Mouse (Mus musculus) liver, postnatal 0 days (tissue): ENCODE results near the gene Rdh8. TPM values are rescaled to one million over a fixed set of nuclear protein-coding genes. Genes with fewer than 3 reads are reported as not detected.
A peak's percentile ranks its signal among the peaks of the same experiment; 100 is the strongest.

Experiments used
- ATAC-seq: fragments of 200-750 bp; cut with Nextera tagmentation; 2 replicates; pipeline ENCODE4 v1.8.0; 2017; ENCODE audit warnings: mild to moderate bottlenecking, moderate library complexity
- DNase-seq: peaks from one replicate; pipeline ENCODE4 v3.0.0-alpha.2; 2016
- H3K27ac ChIP-seq: fragments of 300-500 bp; sonication (generic); 2 replicates; pipeline ENCODE4 v1.5.1; 2014; ENCODE audit warnings: antibody characterized with exemption, moderate library complexity, mild to moderate bottlenecking, low read depth
- H3K27me3 ChIP-seq: fragments of 300-500 bp; sonication (generic); 2 replicates; pipeline ENCODE4 v1.6.1; 2014; ENCODE audit warnings: low read length, control low read depth, mixed read lengths; ENCODE audit not compliant: insufficient read depth
- H3K36me3 ChIP-seq: fragments of 300-500 bp; sonication (generic); replicated peaks from 2 replicates; pipeline ENCODE4 v1.6.1; 2014; ENCODE audit warnings: mild to moderate bottlenecking, control low read depth, low read length, moderate library complexity, mixed read lengths; ENCODE audit not compliant: insufficient read depth
- H3K4me1 ChIP-seq: fragments of 300-500 bp; sonication (generic); 2 replicates; pipeline ENCODE4 v1.6.1; 2014; ENCODE audit warnings: antibody characterized with exemption, mild to moderate bottlenecking, control low read depth; ENCODE audit not compliant: insufficient read depth
- H3K4me2 ChIP-seq: fragments of 300-500 bp; sonication (generic); 2 replicates; pipeline ENCODE4 v1.6.1; 2014; ENCODE audit warnings: low read depth, mild to moderate bottlenecking, low read length, moderate library complexity, mixed read lengths
- H3K4me3 ChIP-seq: fragments of 300-500 bp; sonication (generic); 2 replicates; pipeline ENCODE4 v1.5.1; 2014; ENCODE audit warnings: low read depth, low read length
- H3K9ac ChIP-seq: fragments of 300-500 bp; sonication (generic); replicated peaks from 2 replicates; pipeline ENCODE4 v1.6.1; 2014; ENCODE audit warnings: mild to moderate bottlenecking, moderate library complexity
- H3K9me3 ChIP-seq: fragments of 300-500 bp; sonication (generic); 2 replicates; pipeline ENCODE4 v1.6.1; 2016; ENCODE audit warnings: mild to moderate bottlenecking, control low read depth, low read length, mixed read lengths
- CTCF ChIP-seq: sonication (generic); IDR thresholded peaks from 2 replicates; pipeline ENCODE4 v1.5.1; 2016; ENCODE audit warnings: antibody characterized with exemption, low read depth
- EP300 ChIP-seq: IDR thresholded peaks from 2 replicates; pipeline ENCODE4 v1.6.1; 2016; ENCODE audit warnings: antibody characterized with exemption, low read depth, mild to moderate bottlenecking
- WGBS: fragments of 180-500 bp; shearing (Covaris S2); extraction: QIAGEN DNeasy Blood & Tissue Kit; methylation state at CpG from one replicate; pipeline ENCODE4 v1.1.7; 2014; ENCODE audit not compliant: insufficient replicate concordance; 5-methylcytosine and 5-hydroxymethylcytosine counted together
- polyA plus RNA-seq: library from polyadenylated mRNA; unstranded; fragments of >200 nt; fragmentation: Nextera tagmentation; extraction: Ambion mirVana; gene quantifications from 2 replicates; pipeline ENCODE4 v1.2.1, GENCODE M21; 2015

Gene Rdh8
- polyA plus RNA-seq, 1 experiment from 2014 or later = not detected

DNA sequence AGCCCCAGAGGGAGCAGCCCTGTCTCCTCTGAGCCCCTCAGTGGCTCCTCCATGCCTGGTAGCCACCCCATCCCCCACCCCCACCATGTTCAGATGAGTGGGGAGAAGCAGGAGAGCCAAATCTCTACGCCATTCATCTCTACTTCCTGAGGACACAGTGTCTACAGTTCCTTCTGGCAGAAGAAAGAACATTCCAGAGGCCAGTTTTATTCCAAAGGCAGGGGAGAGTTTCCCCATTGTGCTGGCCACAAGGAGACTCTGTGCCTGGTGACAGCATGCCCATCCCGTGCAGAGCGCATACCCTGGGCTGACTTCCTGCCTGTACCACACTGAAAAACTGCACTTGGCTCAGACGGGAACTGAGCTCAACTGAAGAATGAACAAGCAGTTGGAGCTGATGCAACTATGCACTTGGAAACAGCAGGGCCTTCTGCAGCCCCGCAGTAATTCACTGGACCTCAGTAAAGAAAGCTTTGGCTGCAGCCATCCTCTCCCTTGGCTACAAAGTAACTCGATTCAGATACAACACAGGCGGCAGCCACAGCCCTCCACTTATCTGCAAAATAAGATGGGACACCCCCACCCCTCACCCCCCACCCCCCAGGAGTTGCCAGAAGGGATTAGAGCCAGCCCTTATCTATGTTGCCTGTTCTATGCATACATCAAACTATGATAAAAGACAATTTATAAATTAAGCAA, 24.0 kb upstream of the Rdh8 start:
- WGBS = 10% methylated on average over 7 of the region's 7 CpGs
- DNase-seq = peak; percentile 21
- no peak overlapping the region for H3K4me3 ChIP-seq

DNA sequence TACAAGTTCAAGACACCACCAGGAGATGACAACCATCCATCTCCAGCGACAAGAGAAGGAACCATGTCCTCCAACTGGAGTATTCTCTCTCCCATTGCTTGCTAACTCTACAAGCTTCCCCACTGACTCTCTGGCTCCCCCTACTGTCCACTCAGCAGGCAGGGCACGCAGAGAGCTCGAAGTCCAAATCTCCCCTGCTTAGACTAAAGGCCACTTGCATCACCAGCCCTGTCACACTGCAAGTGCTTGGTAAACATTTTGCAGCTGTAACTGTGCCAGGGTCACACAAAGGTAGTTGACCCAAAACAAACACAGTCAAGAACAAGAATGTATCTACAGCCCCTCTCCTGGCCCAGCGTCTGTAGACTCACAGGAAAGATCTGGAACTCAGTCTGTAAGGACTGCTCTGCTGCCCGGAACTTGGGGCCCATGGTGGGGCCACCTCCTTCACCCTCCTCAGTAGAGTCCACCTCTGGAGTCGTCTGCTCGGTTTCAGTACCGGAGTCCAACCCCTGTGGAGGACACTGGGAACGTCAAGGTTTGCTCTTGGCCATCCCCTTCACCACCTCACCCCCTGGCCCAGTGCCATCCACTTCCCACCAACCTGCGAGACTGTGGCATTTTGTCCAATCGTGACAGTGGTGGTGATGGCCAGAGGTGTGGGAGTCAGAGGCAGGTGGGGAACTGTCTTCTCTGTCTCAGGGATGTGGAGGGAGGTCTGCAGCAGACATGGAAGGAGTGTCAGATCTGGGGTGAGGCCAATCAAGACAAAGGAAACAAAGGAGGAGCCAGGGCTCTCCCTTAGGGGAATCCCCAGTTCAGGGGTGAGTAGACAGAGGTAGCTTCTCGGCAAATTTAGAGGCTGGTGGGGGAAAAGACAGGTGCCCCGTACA, 13.8 kb upstream of the Rdh8 start:
- H3K4me1 ChIP-seq = peaks cover 8% of the 10 kb centered on the region
- H3K27ac ChIP-seq = peak overlapping the region; percentile 84
- WGBS = 46% methylated on average over 13 of the region's 13 CpGs
- peak overlapping the region; percentile 51 for H3K4me2 ChIP-seq
- H3K9me3 ChIP-seq = no peaks in the 10 kb centered on the region
- no peaks in the 10 kb centered on the region for H3K36me3 ChIP-seq
- DNase-seq (peak; percentile 84), ATAC-seq (peak; percentile 97)
- no peak overlapping the region for H3K4me3 ChIP-seq
- TF ChIP-seq EP300 (no peak), CTCF (peak; percentile 99)
- H3K9ac ChIP-seq = peak overlapping the region; percentile 18; the same call in 1 of the 2 replicates
- no peaks in the 10 kb centered on the region for H3K27me3 ChIP-seq

More for the DNA sequence above, 24.0 kb upstream of the Rdh8 start:
- no peaks in the 10 kb centered on the region for H3K36me3 ChIP-seq
- H3K9ac ChIP-seq = no peak overlapping the region
- 0 out of 2 replicates have a peak, but pooled peaks have one; percentile 40 for ATAC-seq
- no peaks in the 10 kb centered on the region for H3K27me3 ChIP-seq
- TF ChIP-seq CTCF (no peak), EP300 (no peak)
- H3K4me2 ChIP-seq = no peak overlapping the region
- H3K27ac ChIP-seq = no peak overlapping the region
- no peaks in the 10 kb centered on the region for H3K4me1 ChIP-seq
- H3K9me3 ChIP-seq = no peaks in the 10 kb centered on the region

DNA sequence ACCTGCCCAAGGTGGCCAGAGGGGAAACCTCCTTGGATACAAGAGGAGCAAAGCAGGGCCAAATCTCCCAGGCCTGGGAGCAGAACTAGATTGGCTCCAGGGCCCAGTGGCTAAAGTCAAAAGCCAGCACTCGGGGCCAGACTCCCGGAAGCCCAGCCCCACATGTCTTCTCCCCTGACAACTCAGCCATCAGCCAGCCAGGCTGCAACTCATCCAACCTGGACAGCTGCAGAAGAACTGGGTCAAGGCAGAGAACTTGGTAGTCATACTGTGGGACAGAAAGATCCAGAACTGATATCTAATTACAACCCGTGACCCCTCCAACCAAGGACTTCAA, 13.2 kb upstream of the Rdh8 start:
- peaks cover 8% of the 10 kb centered on the region for H3K4me1 ChIP-seq
- H3K9ac ChIP-seq = no peak overlapping the region
- WGBS = 71% methylated on average over 3 of the region's 3 CpGs
- H3K4me2 ChIP-seq = no peak overlapping the region
- H3K9me3 ChIP-seq = no peaks in the 10 kb centered on the region
- H3K27ac ChIP-seq = peak overlapping the region; percentile 84
- no peaks in the 10 kb centered on the region for H3K27me3 ChIP-seq
- ATAC-seq (no peak), DNase-seq (no peak)
- no peak for TF ChIP-seq EP300
- no peak for TF ChIP-seq CTCF
- H3K4me3 ChIP-seq = no peak overlapping the region
- H3K36me3 ChIP-seq = no peaks in the 10 kb centered on the region

DNA sequence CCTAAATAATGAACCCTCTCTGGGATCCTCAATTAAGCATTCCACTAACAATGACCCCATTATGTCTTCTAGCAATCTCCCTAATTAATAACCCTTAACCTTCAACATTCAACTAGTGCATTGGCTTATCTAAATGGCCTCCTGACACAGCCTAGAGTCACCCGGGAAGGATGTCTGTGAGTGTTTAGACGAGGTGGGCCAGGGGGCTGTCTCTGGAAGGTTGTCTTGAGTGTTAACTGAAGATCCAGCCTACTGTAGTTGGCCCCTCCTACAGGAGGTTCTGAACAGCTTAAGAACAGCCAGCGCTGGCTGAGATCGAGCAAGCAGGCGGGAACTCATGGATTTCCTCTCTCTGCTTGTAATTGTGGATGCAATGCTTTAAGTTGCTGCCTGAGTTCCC, 12.6 kb upstream of the Rdh8 start:
- TF ChIP-seq CTCF (no peak), EP300 (no peak)
- Histone ChIP-seq H3K36me3 (no peaks in the 10 kb centered on the region), H3K4me1 (peaks cover 8% of the 10 kb centered on the region), H3K4me2 (no peak overlapping the region), H3K9ac (no peak overlapping the region), H3K4me3 (no peak overlapping the region), H3K27me3 (no peaks in the 10 kb centered on the region), H3K27ac (no peak overlapping the region), H3K9me3 (no peaks in the 10 kb centered on the region)
- no peak for DNase-seq
- WGBS = 64% methylated on average over 5 of the region's 5 CpGs
- no peak for ATAC-seq

DNA sequence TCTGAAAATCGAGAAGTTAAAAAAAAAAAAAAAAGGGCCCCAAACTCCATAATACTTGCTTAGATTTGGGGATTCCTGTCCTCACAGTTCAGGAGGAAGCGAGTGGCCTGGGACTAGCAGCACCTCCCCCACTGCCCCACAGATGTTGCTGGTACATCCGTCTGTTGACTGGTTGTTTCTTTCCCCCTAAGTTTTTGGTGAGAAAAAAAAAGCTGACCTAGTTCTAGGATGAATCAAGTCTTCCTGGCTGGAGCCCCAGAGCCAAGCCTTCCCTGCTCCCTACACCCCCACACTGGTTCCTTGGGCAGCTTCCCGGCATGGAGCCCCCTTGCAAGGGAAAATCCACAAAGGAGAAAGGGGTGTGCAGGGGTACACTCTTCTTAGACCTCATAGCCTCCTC, 8.0 kb upstream of the Rdh8 start:
- H3K4me2 ChIP-seq = no peak overlapping the region
- H3K27ac ChIP-seq = no peak overlapping the region
- H3K9ac ChIP-seq = no peak overlapping the region
- DNase-seq = no peak
- no peak for TF ChIP-seq CTCF
- TF ChIP-seq EP300 = no peak
- H3K36me3 ChIP-seq = no peaks in the 10 kb centered on the region
- no peaks in the 10 kb centered on the region for H3K9me3 ChIP-seq
- peaks cover 13% of the 10 kb centered on the region; the same call in 1 of the 2 replicates for H3K27me3 ChIP-seq
- 39% methylated on average over 4 of the region's 4 CpGs for WGBS
- ATAC-seq = no peak
- peaks cover 4% of the 10 kb centered on the region for H3K4me1 ChIP-seq
- H3K4me3 ChIP-seq = no peak overlapping the region

DNA sequence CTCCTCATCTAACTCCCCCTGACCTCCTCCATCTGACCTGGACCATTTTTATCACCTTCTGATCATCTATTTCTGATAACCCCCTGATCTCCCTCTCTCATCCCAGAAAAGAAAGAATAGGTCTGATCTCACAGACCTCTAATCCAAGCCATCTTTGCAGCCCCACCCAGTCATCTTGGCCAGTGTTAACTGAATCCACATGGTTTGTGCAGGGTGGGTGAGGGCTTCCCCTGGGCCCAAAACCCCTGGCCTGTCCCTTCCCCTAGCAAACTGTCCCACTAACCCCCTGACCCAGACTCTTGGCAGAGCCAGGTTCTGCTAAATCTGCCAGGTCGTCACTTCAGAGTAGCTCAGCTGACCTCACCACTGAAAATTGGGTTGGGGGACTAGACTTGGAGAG, 7.5 kb upstream of the Rdh8 start:
- no peak for TF ChIP-seq CTCF
- no peak for TF ChIP-seq EP300
- peaks cover 13% of the 10 kb centered on the region; the same call in 1 of the 2 replicates for H3K27me3 ChIP-seq
- H3K9me3 ChIP-seq = no peaks in the 10 kb centered on the region
- no peak for ATAC-seq
- no peak overlapping the region for H3K27ac ChIP-seq
- H3K4me1 ChIP-seq = peaks cover 3% of the 10 kb centered on the region
- H3K4me2 ChIP-seq = no peak overlapping the region
- no peak for DNase-seq
- 47% methylated on average over 1 of the region's 1 CpGs for WGBS
- no peaks in the 10 kb centered on the region for H3K36me3 ChIP-seq
- H3K9ac ChIP-seq = no peak overlapping the region
- no peak overlapping the region for H3K4me3 ChIP-seq
